Mouse (Mus musculus): ENCODE data around the gene Mfsd5.
A peak's percentile ranks its signal among the peaks of the same experiment; 100 is the strongest.

Gene Mfsd5

GRCm38 (mm10) chr15:102282463-102283292 lies 3.4 kb downstream of the Mfsd5 start:
- no peak for DNase-seq (ENCODE audit: low spot score in 2 of 2)

GRCm38 (mm10) chr15:102283648-102284047 lies 4.4 kb downstream of the Mfsd5 start:
- no peak for DNase-seq (ENCODE audit: low spot score in 2 of 2)

GRCm38 (mm10) chr15:102287395-102287794 lies 8.1 kb downstream of the Mfsd5 start:
- DNase-seq (ENCODE audit: low spot score in 2 of 2) = peak; percentile 36 to 54

- DNase-seq (ENCODE audit: low spot score in 2 of 2) = peak; percentile 92 to 93
Measured at GRCm38 (mm10) chr15:102295633-102296367, 16.5 kb downstream of the Mfsd5 start, which contains the start of gene Espl1. Gene Espl1 (plus strand): TSS chr15:102296266.

- no peak for DNase-seq (ENCODE audit: low spot score in 2 of 2)
Measured at GRCm38 (mm10) chr15:102296368-102297006, 17.2 kb downstream of the Mfsd5 start.

GRCm38 (mm10) chr15:102302542-102302941 lies 23.3 kb downstream of the Mfsd5 start:
- no peak for DNase-seq (ENCODE audit: low spot score in 2 of 2)

- no peak for DNase-seq (ENCODE audit: low spot score in 2 of 2)
Measured at GRCm38 (mm10) chr15:102308717-102309116, 29.5 kb downstream of the Mfsd5 start.

GRCm38 (mm10) chr15:102310074-102310845 lies 31.0 kb downstream of the Mfsd5 start:
- no peak for DNase-seq (ENCODE audit: low spot score in 2 of 2)

GRCm38 (mm10) chr15:102311489-102311888 lies 32.2 kb downstream of the Mfsd5 start:
- DNase-seq (ENCODE audit: low spot score in 2 of 2) = no peak

GRCm38 (mm10) chr15:102315292-102315691 lies 36.0 kb downstream of the Mfsd5 start:
- no peak for DNase-seq (ENCODE audit: low spot score in 2 of 2)

GRCm38 (mm10) chr15:102316263-102316662 lies 37.0 kb downstream of the Mfsd5 start:
- DNase-seq (ENCODE audit: low spot score in 2 of 2) = peak; percentile 39 to 67

- DNase-seq (ENCODE audit: low spot score in 2 of 2) = peak in 1 of 2 experiments; percentile 17
Measured at GRCm38 (mm10) chr15:102324654-102325473, 45.6 kb downstream of the Mfsd5 start.

- peak; percentile 78 to 88 for DNase-seq (ENCODE audit: low spot score in 2 of 2)
Measured at GRCm38 (mm10) chr15:102326022-102326576, 46.8 kb downstream of the Mfsd5 start, which contains the start of gene Pfdn5. Gene Pfdn5 (plus strand): TSS chr15:102326116.

GRCm38 (mm10) chr15:102326892-102327291 lies 47.6 kb downstream of the Mfsd5 start:
- DNase-seq (ENCODE audit: low spot score in 2 of 2) = no peak

Data from natural killer cell, adult 2 months (primary cell).